Mouse (Mus musculus): ENCODE results near the gene Vpreb3. TPM values are rescaled to one million over a fixed set of nuclear protein-coding genes. Genes with fewer than 3 reads are reported as not detected.

Gene Vpreb3
- total RNA-seq, 2 experiments from 2014 or later: not detected

GRCm38 (mm10) chr10:75995463-75995862 is 52.6 kb downstream of the Vpreb3 start:
- no peak for DNase-seq
- H3K27ac ChIP-seq: no peak overlapping the region
- TF ChIP-seq CTCF (IDR thresholded peaks at IDR 0.05): no peak
- no peak overlapping the region for H3K4me3 ChIP-seq
- intact Hi-C loops (cut with DNase I): loop anchor here (10.0 kb wide), 1 partner anchor 119 kb away; the partner anchor contains the start of gene Slc5a4b

- no peak for TF ChIP-seq CTCF (IDR thresholded peaks at IDR 0.05)
- intact Hi-C loops (cut with DNase I): loop anchor here (10.0 kb wide), 1 partner anchor 118 kb away; the partner anchor contains the start of gene Slc5a4b
- DNase-seq: no peak
- H3K4me3 ChIP-seq: no peak overlapping the region
- no peak overlapping the region for H3K27ac ChIP-seq
Measured at GRCm38 (mm10) chr10:75996315-75996714, 53.5 kb downstream of the Vpreb3 start.

Other genes starting within 250 kb of the Vpreb3 start
- gene Cabin1, start 178.7 kb upstream of the Vpreb3 start, total RNA-seq (2021): 10 to 100 TPM in 1 of 2 experiments, 1 to 10 TPM in 1; 8.4 to 11.0 TPM
- 10 to 100 TPM; 32.5 to 55.0 TPM for gene Ddt, start 169.6 kb upstream of the Vpreb3 start, total RNA-seq (2021)
- not detected for gene Gm20441, start 162.1 kb upstream of the Vpreb3 start, total RNA-seq (2021)
- gene Gstt3, start 161.6 kb upstream of the Vpreb3 start, total RNA-seq (2021): 1 to 10 TPM; 2.6 to 3.2 TPM
- 1 to 10 TPM; 4.5 to 5.7 TPM for gene Gstt1, start 144.5 kb upstream of the Vpreb3 start, total RNA-seq (2021)
- not detected for gene Gstt4, start 120.5 kb upstream of the Vpreb3 start, total RNA-seq (2021)
- gene Gstt2, start 105.6 kb upstream of the Vpreb3 start, total RNA-seq (2021): 1 to 10 TPM; 2.3 to 4.2 TPM
- 100 to 1,000 TPM; 147 to 168 TPM for gene Mif, start 82.8 kb upstream of the Vpreb3 start, total RNA-seq (2021)
- under 1 TPM in 1 of 2 experiments, not detected in 1; 0.45 TPM for gene Derl3, start 49.6 kb upstream of the Vpreb3 start, total RNA-seq (2021)
- 10 to 100 TPM; 13.0 to 17.7 TPM for gene Smarcb1, start 21.4 kb upstream of the Vpreb3 start, total RNA-seq (2021)
- gene Chchd10, start 9.9 kb upstream of the Vpreb3 start, total RNA-seq (2021): 1,000 to 10,000 TPM; 1,469 to 1,586 TPM
- gene Mmp11, start 6.6 kb upstream of the Vpreb3 start, total RNA-seq (2021): 1 to 10 TPM; 2.5 to 2.8 TPM
- not detected for gene Gm867, start 2.4 kb upstream of the Vpreb3 start, total RNA-seq (2021)
- gene Gm5134, start 11.5 kb downstream of the Vpreb3 start, total RNA-seq (2021): not detected
- 10 to 100 TPM in 1 of 2 experiments, 1 to 10 TPM in 1; 9.5 to 10.3 TPM for gene Zfp280b, start 89.6 kb downstream of the Vpreb3 start, total RNA-seq (2021)
- not detected for gene Slc5a4b, start 167.9 kb downstream of the Vpreb3 start, total RNA-seq (2021)
- gene Slc5a4a, start 204.4 kb downstream of the Vpreb3 start, total RNA-seq (2021): not detected

Data from gastrocnemius, adult 2 months (tissue).